Mouse (Mus musculus) heart, embryonic 14.5 days (tissue): ENCODE results near the gene Trappc10. TPM values are rescaled to one million over a fixed set of nuclear protein-coding genes. Genes with fewer than 3 reads are reported as not detected.

Experiments
- ATAC-seq: fragments of 200-750 bp; cut with Nextera tagmentation; 2 replicates; pipeline ENCODE4 v1.8.0; 2017; ENCODE audit warnings: low read depth, moderate TSS enrichment; ENCODE audit not compliant: insufficient number of reproducible peaks, insufficient read depth, low FRiP score
- H3K27ac ChIP-seq, 2 experiments: fragments of 200-500 bp in 1 of 2; fragments of 300-500 bp in 1 of 2; sonication (generic) in 1 of 2; replicated peaks in 1 of 2; 2 replicates each; pipeline ENCODE4 v1.5.1; 2012 to 2014; ENCODE audit warnings: low read depth in 2 of 2, low read length in 2 of 2, control low read depth in 1 of 2, mild to moderate bottlenecking in 1 of 2, mixed read lengths in 1 of 2; ENCODE audit not compliant: control insufficient read depth in 1 of 2, insufficient read depth in 1 of 2
- H3K27me3 ChIP-seq: fragments of 300-500 bp; sonication (generic); 2 replicates; pipeline ENCODE4 v1.6.1; 2014; ENCODE audit warnings: mild to moderate bottlenecking, low read length, control low read depth; ENCODE audit not compliant: control insufficient read depth, insufficient read depth
- H3K36me3 ChIP-seq: fragments of 300-500 bp; sonication (generic); 2 replicates; pipeline ENCODE4 v1.6.1; 2014; ENCODE audit warnings: mild to moderate bottlenecking, control low read depth, low read length, mixed read lengths; ENCODE audit not compliant: control insufficient read depth, insufficient read depth
- H3K4me1 ChIP-seq, 2 experiments: fragments of 200-500 bp in 1 of 2; fragments of 300-500 bp in 1 of 2; sonication (generic) in 1 of 2; 2 replicates each; pipeline ENCODE4 v1.6.1; 2012 to 2014; ENCODE audit warnings: low read length in 2 of 2, control low read depth in 1 of 2, mixed read lengths in 1 of 2; ENCODE audit not compliant: control insufficient read depth in 2 of 2, insufficient read depth in 2 of 2
- H3K4me2 ChIP-seq: fragments of 300-500 bp; sonication (generic); 2 replicates; pipeline ENCODE4 v1.6.1; 2014; ENCODE audit warnings: mild to moderate bottlenecking, low read length
- H3K4me3 ChIP-seq, 2 experiments: fragments of 200-500 bp in 1 of 2; fragments of 300-500 bp in 1 of 2; sonication (generic) in 1 of 2; 2 replicates each; pipeline ENCODE4 v1.5.1; 2012 to 2014; ENCODE audit warnings: low read length in 2 of 2, mild to moderate bottlenecking in 2 of 2, control low read depth in 1 of 2, low read depth in 1 of 2, moderate library complexity in 1 of 2; ENCODE audit not compliant: control insufficient read depth in 1 of 2, insufficient read depth in 1 of 2
- H3K9ac ChIP-seq: fragments of 300-500 bp; sonication (generic); 2 replicates; pipeline ENCODE4 v1.6.1; 2014; ENCODE audit warnings: mild to moderate bottlenecking, low read length
- H3K9me3 ChIP-seq: fragments of 300-500 bp; sonication (generic); 2 replicates; pipeline ENCODE4 v1.6.1; 2016; ENCODE audit warnings: low read length, control low read depth; ENCODE audit not compliant: control insufficient read depth
- WGBS: fragments of 180-500 bp; shearing (Covaris S2); extraction: QIAGEN DNeasy Blood & Tissue Kit; methylation state at CpG from one replicate; pipeline ENCODE4 v1.1.7; 2014; 5-methylcytosine and 5-hydroxymethylcytosine counted together
- polyA plus RNA-seq: library from polyadenylated mRNA; unstranded; fragments of >200 nt; fragmentation: Nextera tagmentation; extraction: Ambion mirVana; gene quantifications from 2 replicates; pipeline ENCODE4 v1.2.1, GENCODE M21; 2014

Trappc10 gene
- polyA plus RNA-seq, 1 experiment from 2014 or later = 19.0 TPM

- no peak overlapping the region for H3K4me3 ChIP-seq
- ATAC-seq = no peak
- no peaks in the 10 kb centered on the region for H3K27me3 ChIP-seq
- H3K27ac ChIP-seq = no peak overlapping the region
- no peaks in the 10 kb centered on the region for H3K9me3 ChIP-seq
- 87% methylated on average over 5 of the region's 5 CpGs for WGBS
- no peak overlapping the region for H3K4me2 ChIP-seq
- no peak overlapping the region for H3K9ac ChIP-seq
- peaks cover 91% of the 10 kb centered on the region for H3K36me3 ChIP-seq
- peaks cover 0 to 3% of the 10 kb centered on the region in 2 experiments; a peak in 1 of 4 replicates for H3K4me1 ChIP-seq
Measured at GRCm38 (mm10) chr10:78174474-78174873, 70.0 kb downstream of the Trappc10 start.

- peaks cover 10% of the 10 kb centered on the region in 2 experiments for H3K4me1 ChIP-seq
- no peak overlapping the region for H3K4me2 ChIP-seq
- H3K9me3 ChIP-seq = no peaks in the 10 kb centered on the region
- H3K4me3 ChIP-seq = no peak overlapping the region
- 89% methylated on average over 9 of the region's 9 CpGs for WGBS
- H3K9ac ChIP-seq = no peak overlapping the region
- no peak overlapping the region for H3K27ac ChIP-seq
- H3K36me3 ChIP-seq = peaks cover 70% of the 10 kb centered on the region
- H3K27me3 ChIP-seq = no peaks in the 10 kb centered on the region
- ATAC-seq = no peak
Measured at GRCm38 (mm10) chr10:78171581-78171980, 72.9 kb downstream of the Trappc10 start.

GRCm38 (mm10) chr10:78171057-78171456, 73.4 kb downstream of the Trappc10 start:
- Histone ChIP-seq H3K4me1 (peaks cover 10% of the 10 kb centered on the region in 2 experiments), H3K4me3 (no peak overlapping the region), H3K27ac (no peak overlapping the region), H3K27me3 (no peaks in the 10 kb centered on the region), H3K9me3 (no peaks in the 10 kb centered on the region), H3K36me3 (peaks cover 70% of the 10 kb centered on the region), H3K4me2 (no peak overlapping the region), H3K9ac (no peak overlapping the region)
- WGBS = 86% methylated on average over 7 of the region's 7 CpGs
- ATAC-seq = no peak

- Histone ChIP-seq H3K4me2 (peak overlapping the region; percentile 86), H3K9ac (no peak overlapping the region), H3K4me3 (no peak overlapping the region), H3K27me3 (no peaks in the 10 kb centered on the region), H3K9me3 (no peaks in the 10 kb centered on the region), H3K4me1 (peaks cover 10% of the 10 kb centered on the region in 2 experiments), H3K27ac (peak overlapping the region in 1 of 2 experiments; percentile 44; a peak in 1 of 4 replicates), H3K36me3 (peaks cover 70% of the 10 kb centered on the region)
- 57% methylated on average over 2 of the region's 2 CpGs for WGBS
- ATAC-seq = no peak
Measured at GRCm38 (mm10) chr10:78170445-78170844, 74.0 kb downstream of the Trappc10 start.

- H3K27ac ChIP-seq = peak within 1 kb of the TSS; percentile 31 to 78
- ATAC-seq = peak; percentile 97
- H3K9me3 ChIP-seq = no peaks in the 10 kb centered on the region
- H3K36me3 ChIP-seq = peaks cover 70% of the 10 kb centered on the region
- no peaks in the 10 kb centered on the region for H3K27me3 ChIP-seq
- peak within 1 kb of the TSS; percentile 88 for H3K9ac ChIP-seq
- H3K4me3 ChIP-seq = peak within 1 kb of the TSS; percentile 62 to 84
- peak within 1 kb of the TSS; percentile 86 for H3K4me2 ChIP-seq
- peaks cover 10% of the 10 kb centered on the region in 2 experiments for H3K4me1 ChIP-seq
- WGBS = under 1% methylated on average over 50 of the region's 50 CpGs
Measured at GRCm38 (mm10) chr10:78169281-78170042, 75.0 kb downstream of the Trappc10 start, which contains the start of gene D10Jhu81e. D10Jhu81e (minus strand) TSS chr10:78169782.

GRCm38 (mm10) chr10:78168792-78169191, 75.6 kb downstream of the Trappc10 start:
- ATAC-seq = no peak
- H3K27ac ChIP-seq = peak overlapping the region in 1 of 2 experiments; percentile 78; a peak in 1 of 4 replicates

GRCm38 (mm10) chr10:78167775-78168174, 76.7 kb downstream of the Trappc10 start:
- no peaks in the 10 kb centered on the region for H3K9me3 ChIP-seq
- H3K36me3 ChIP-seq = peaks cover 69% of the 10 kb centered on the region

More at GRCm38 (mm10) chr10:78168792-78169191, 75.6 kb downstream of the Trappc10 start:
- Histone ChIP-seq H3K4me2 (peak overlapping the region; percentile 86), H3K27me3 (no peaks in the 10 kb centered on the region), H3K9ac (peak overlapping the region; percentile 88), H3K9me3 (no peaks in the 10 kb centered on the region), H3K4me1 (peaks cover 10% of the 10 kb centered on the region in 2 experiments), H3K4me3 (peak overlapping the region; percentile 62 to 84), H3K36me3 (peaks cover 69% of the 10 kb centered on the region)
- WGBS = 83% methylated on average over 11 of the region's 11 CpGs

More at GRCm38 (mm10) chr10:78167775-78168174, 76.7 kb downstream of the Trappc10 start:
- Histone ChIP-seq H3K27ac (no peak overlapping the region), H3K4me2 (no peak overlapping the region), H3K9ac (no peak overlapping the region), H3K4me3 (no peak overlapping the region), H3K27me3 (no peaks in the 10 kb centered on the region), H3K4me1 (peaks cover 10% of the 10 kb centered on the region in 2 experiments)
- ATAC-seq = no peak
